In genomic region chr4:100863861-100864428, GRCm38 (mm10) we compare ENCODE assay signal across 15 mouse cellular contexts.
A peak's percentile ranks its signal among the peaks of the same experiment; 100 is the strongest.
DNase-seq lines count a peak whose midpoint lies in the region; ATAC-seq lines count a peak whose summit lies in the region.
"Had no signal": no experiment of that assay in that cellular context is flagged by ENCODE, and none has a peak within 500 bp of the region (broad histone marks: within the 10 kb centered on the region; RNA-seq: fewer than 3 reads in every experiment).

No protein-coding gene starts in this region.

- WGBS in large intestine, adult 2 months: 25% methylated on average over 15 of the region's 15 CpGs
- 28% methylated on average over 15 of the region's 15 CpGs for WGBS in stomach, embryonic 16.5 days

- no peaks in the 10 kb centered on the region for H3K36me3 ChIP-seq in stomach, embryonic 16.5 days (ENCODE audit: control insufficient read depth, insufficient read depth, low read length)
- H3K36me3 ChIP-seq: neural tube, embryonic 12.5 days had no signal

- H3K4me1 ChIP-seq in stomach, embryonic 16.5 days (ENCODE audit: control insufficient read depth, insufficient read depth, low read length): peaks cover 36% of the 10 kb centered on the region
- H3K4me1 ChIP-seq: megakaryocyte, embryonic 14.5 days had no signal

- no peak for DNase-seq in frontal cortex, adult 2 months (ENCODE audit: extremely low spot score in 1 of 2, low spot score in 1 of 2)
- DNase-seq in ovary, adult 18-20 months (ENCODE audit: low spot score): peak; percentile 25
- no peak for DNase-seq in ovary, postnatal 14 days (ENCODE audit: low spot score)
- DNase-seq in large intestine, adult 2 months (ENCODE audit: low read depth, low spot score): peak; percentile 56
- no peak for DNase-seq in testis, postnatal 10 days (ENCODE audit: low spot score)
- DNase-seq in MN1 (ENCODE audit: low spot score): no peak
- DNase-seq: adrenal gland, adult 8-10 months; cerebellum, adult 8-10 months; gastrocnemius, postnatal 25 days had no signal

- no peaks in the 10 kb centered on the region for H3K27me3 ChIP-seq in stomach, embryonic 16.5 days (ENCODE audit: control insufficient read depth, insufficient read depth, low read length)
- H3K27me3 ChIP-seq: megakaryocyte, embryonic 14.5 days; neural tube, embryonic 12.5 days had no signal

- H3K4me2 ChIP-seq in stomach, embryonic 16.5 days (ENCODE audit: low read depth, low read length): peak overlapping the region; percentile 33
- H3K4me2 ChIP-seq: neural tube, embryonic 12.5 days had no signal

- H3K27ac ChIP-seq in stomach, embryonic 16.5 days (ENCODE audit: low read length): peak overlapping the region; percentile 84
- H3K27ac ChIP-seq: neural tube, embryonic 12.5 days had no signal

- no peak overlapping the region for H3K9ac ChIP-seq in stomach, embryonic 16.5 days (ENCODE audit: low read length)
- H3K9ac ChIP-seq: neural tube, embryonic 12.5 days had no signal

- H3K9me3 ChIP-seq in stomach, embryonic 16.5 days (replicated peaks; ENCODE audit: control insufficient read depth, low read length): no peaks in the 10 kb centered on the region
- H3K9me3 ChIP-seq: megakaryocyte, embryonic 14.5 days; neural tube, embryonic 12.5 days had no signal

- ATAC-seq in frontal cortex, adult (ENCODE audit: low TSS enrichment): peak; percentile 42
- peak; percentile 82 for ATAC-seq in stomach, embryonic 16.5 days (ENCODE audit: insufficient read depth, low FRiP score)
- ATAC-seq: forebrain, embryonic 16.5 days; hindbrain, embryonic 16.5 days had no signal

- H3K4me3 ChIP-seq in stomach, embryonic 16.5 days (replicated peaks; ENCODE audit: low read length): no peak overlapping the region
- H3K4me3 ChIP-seq: megakaryocyte, embryonic 14.5 days; neural tube, embryonic 12.5 days had no signal

Comparison
In these comparisons a context has a peak if more than half of its experiments do, and no peak if none do; other contexts are left out.
1. DNase-seq: peak in ovary, adult 18-20 months (single experiment) and large intestine, adult 2 months (single experiment); none in frontal cortex, adult 2 months (0 of 2), ovary, postnatal 14 days (single experiment), testis, postnatal 10 days (single experiment) and MN1 (single experiment).